Mouse (Mus musculus) kidney, embryonic 15.5 days (tissue): ENCODE data around the gene Cers2. TPM values are rescaled to one million over a fixed set of nuclear protein-coding genes. Genes with fewer than 3 reads are reported as not detected.
A peak's percentile ranks its signal among the peaks of the same experiment; 100 is the strongest.

Source experiments
- ATAC-seq: fragments of 200-750 bp; cut with Nextera tagmentation; replicated peaks from 2 replicates; pipeline ENCODE4 v1.8.0; 2017; ENCODE audit warnings: moderate TSS enrichment; ENCODE audit not compliant: low FRiP score
- H3K27ac ChIP-seq: fragments of 300-500 bp; sonication (generic); 2 replicates; pipeline ENCODE4 v1.5.1; 2015; ENCODE audit warnings: mild to moderate bottlenecking, inconsistent platforms
- H3K27me3 ChIP-seq: fragments of 300-500 bp; sonication (generic); 2 replicates; pipeline ENCODE4 v1.6.1; 2015; ENCODE audit warnings: inconsistent platforms
- H3K36me3 ChIP-seq: fragments of 300-500 bp; sonication (generic); 2 replicates; pipeline ENCODE4 v1.6.1; 2015; ENCODE audit warnings: inconsistent platforms
- H3K4me1 ChIP-seq: fragments of 300-500 bp; sonication (generic); 2 replicates; pipeline ENCODE4 v1.6.1; 2015; ENCODE audit warnings: inconsistent platforms
- H3K4me2 ChIP-seq: fragments of 300-500 bp; sonication (generic); 2 replicates; pipeline ENCODE4 v1.6.1; 2015; ENCODE audit warnings: moderate library complexity, mild to moderate bottlenecking, inconsistent platforms
- H3K4me3 ChIP-seq: fragments of 300-500 bp; sonication (generic); replicated peaks from 2 replicates; pipeline ENCODE4 v1.5.1; 2015; ENCODE audit warnings: mild to moderate bottlenecking, inconsistent platforms
- H3K9ac ChIP-seq: fragments of 300-500 bp; sonication (generic); 2 replicates; pipeline ENCODE4 v1.6.1; 2015; ENCODE audit warnings: mild to moderate bottlenecking, inconsistent platforms
- H3K9me3 ChIP-seq: fragments of 300-500 bp; sonication (generic); replicated peaks from 2 replicates; pipeline ENCODE4 v1.6.1; 2016; ENCODE audit warnings: inconsistent platforms
- whole genome bisulfite sequencing: fragments of 180-500 bp; shearing (Covaris S2); methylation state at CpG from one replicate; pipeline ENCODE4 v1.1.7; 2015; ENCODE audit warnings: mixed read lengths; 5-methylcytosine and 5-hydroxymethylcytosine counted together
- polyA plus RNA-seq: library from polyadenylated mRNA; unstranded; fragments of >200 nt; fragmentation: Nextera tagmentation; extraction: Ambion mirVana; gene quantifications from 2 replicates; pipeline ENCODE4 v1.2.1, GENCODE M21; 2015

The Cers2 gene
- polyA plus RNA-seq, 1 experiment from 2014 or later = 181 TPM

DNA sequence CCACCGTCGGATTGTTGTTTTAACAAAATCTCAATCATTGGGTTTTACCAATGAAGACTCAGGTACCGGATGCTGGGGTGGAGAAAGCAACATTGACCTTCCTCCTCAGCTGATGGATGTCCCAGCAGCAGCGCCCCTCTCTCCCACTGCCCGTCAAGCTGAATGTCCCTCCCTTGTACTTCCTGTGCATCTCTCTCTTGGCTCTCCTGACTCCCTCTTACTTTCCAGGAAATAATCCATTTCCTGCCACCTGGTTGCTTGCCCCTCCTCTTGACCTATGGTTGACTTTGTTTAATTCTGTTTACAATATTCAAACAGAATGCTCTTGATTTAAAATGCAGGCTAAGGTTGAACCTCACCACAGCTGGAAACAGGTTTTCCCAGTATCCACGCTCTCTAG, 24.4 kb upstream of the Cers2 start:
- Histone ChIP-seq H3K4me3 (no peak overlapping the region), H3K36me3 (peaks cover 72% of the 10 kb centered on the region)

DNA sequence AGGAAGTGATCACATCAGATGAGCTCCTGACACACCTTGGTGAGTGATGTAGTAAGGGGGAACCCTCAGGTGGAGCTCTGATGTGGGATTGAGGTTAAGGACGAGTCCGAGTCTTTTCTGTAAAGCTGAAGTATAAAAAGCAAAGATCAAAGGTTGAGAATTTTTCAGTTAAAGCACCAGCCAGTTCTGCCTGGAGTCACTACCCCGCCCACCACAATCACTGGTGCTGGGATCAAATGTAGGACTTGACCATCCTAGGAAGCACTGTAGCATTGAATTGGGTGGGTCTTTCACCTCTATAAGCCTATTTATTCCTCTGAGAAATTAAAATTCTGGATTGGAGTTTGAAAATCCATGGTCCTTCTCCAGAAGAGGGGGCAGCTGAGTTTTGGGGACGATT, 23.6 kb upstream of the Cers2 start:
- Histone ChIP-seq H3K4me3 (no peak overlapping the region), H3K36me3 (peaks cover 75% of the 10 kb centered on the region), H3K9ac (no peak overlapping the region), H3K27ac (no peak overlapping the region), H3K27me3 (no peaks in the 10 kb centered on the region), H3K9me3 (no peaks in the 10 kb centered on the region), H3K4me1 (peaks cover 13% of the 10 kb centered on the region), H3K4me2 (no peak overlapping the region)
- no peak for ATAC-seq
- WGBS = 79% methylated on average over 4 of the region's 4 CpGs

More for the DNA sequence above, 24.4 kb upstream of the Cers2 start:
- 66% methylated on average over 6 of the region's 6 CpGs for WGBS
- Histone ChIP-seq H3K27ac (no peak overlapping the region), H3K4me1 (peaks cover 17% of the 10 kb centered on the region), H3K9ac (no peak overlapping the region), H3K27me3 (no peaks in the 10 kb centered on the region), H3K9me3 (no peaks in the 10 kb centered on the region), H3K4me2 (no peak overlapping the region)
- ATAC-seq = no peak

DNA sequence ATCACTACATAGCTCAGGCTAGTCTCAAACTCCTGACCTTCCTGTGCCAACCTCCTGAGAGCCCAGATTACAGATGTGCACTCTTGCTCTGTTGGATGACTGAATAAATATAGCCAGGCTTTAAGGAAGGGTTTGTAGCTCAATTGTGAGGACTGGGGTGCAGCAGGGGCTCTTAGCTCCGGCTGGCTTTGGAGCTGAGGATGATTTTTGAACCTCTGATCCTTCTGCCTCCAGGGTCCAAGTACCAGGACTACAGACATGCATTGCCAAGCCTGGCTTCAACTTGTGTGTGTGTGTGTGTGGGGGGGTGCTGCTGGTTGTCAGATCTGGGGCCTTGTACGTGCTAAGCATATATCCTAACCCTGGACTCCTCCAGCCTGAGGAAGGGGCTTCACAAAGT, 21.7 kb upstream of the Cers2 start:
- Histone ChIP-seq H3K4me2 (no peak overlapping the region), H3K4me1 (peaks cover 16% of the 10 kb centered on the region; the same call in 1 of the 2 replicates), H3K9me3 (no peaks in the 10 kb centered on the region), H3K4me3 (no peak overlapping the region), H3K27me3 (no peaks in the 10 kb centered on the region), H3K9ac (no peak overlapping the region), H3K27ac (no peak overlapping the region), H3K36me3 (peaks cover 83% of the 10 kb centered on the region)
- no peak for ATAC-seq
- WGBS = 87% methylated on average over 2 of the region's 2 CpGs

DNA sequence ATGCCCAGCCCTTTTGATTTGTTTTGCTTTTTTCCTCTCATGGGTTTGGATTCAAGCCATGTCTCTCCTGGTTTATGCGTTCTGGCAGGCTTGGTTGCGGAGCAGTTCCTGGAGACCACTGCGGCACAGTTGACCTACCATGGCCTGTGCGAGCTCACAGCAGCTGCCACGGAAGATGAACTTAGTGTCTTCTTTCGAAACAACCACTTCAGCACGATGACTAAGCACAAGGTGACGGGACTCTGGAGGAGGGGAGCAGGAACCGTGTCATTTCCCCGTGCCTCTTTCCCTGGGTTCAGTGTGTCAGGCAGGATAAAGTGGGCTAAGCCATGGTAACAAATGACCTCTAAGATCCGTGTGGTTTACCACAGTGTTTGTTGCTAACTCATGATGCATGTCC, 21.1 kb upstream of the Cers2 start:
- no peak overlapping the region for H3K27ac ChIP-seq
- no peak overlapping the region for H3K9ac ChIP-seq
- no peaks in the 10 kb centered on the region for H3K27me3 ChIP-seq
- H3K4me2 ChIP-seq = no peak overlapping the region
- H3K4me3 ChIP-seq = no peak overlapping the region
- peaks cover 77% of the 10 kb centered on the region for H3K36me3 ChIP-seq
- no peaks in the 10 kb centered on the region for H3K9me3 ChIP-seq
- peaks cover 16% of the 10 kb centered on the region; the same call in 1 of the 2 replicates for H3K4me1 ChIP-seq
- 44% methylated on average over 11 of the region's 11 CpGs for WGBS
- no peak for ATAC-seq

DNA sequence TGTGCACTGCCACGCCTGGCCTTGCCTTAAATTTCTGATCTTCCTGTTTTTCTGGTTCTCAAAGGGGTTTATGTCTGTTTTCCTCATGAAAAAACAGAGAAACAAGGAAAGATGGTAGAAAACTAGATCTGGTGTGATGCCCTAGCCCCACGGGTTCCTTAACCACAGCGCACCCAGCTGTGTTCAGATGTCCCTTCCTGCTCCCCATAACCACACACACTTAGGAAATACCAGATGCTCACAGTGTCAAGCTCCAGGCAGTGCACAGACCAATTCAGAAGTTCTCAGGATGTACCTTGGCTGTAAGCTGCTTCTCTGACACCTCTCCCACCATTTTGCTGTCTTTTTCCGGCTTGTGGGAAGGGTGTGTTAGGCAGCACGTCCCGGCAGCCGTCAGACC, 20.3 kb upstream of the Cers2 start:
- Histone ChIP-seq H3K4me1 (peaks cover 16% of the 10 kb centered on the region; the same call in 1 of the 2 replicates), H3K27me3 (no peaks in the 10 kb centered on the region), H3K36me3 (peaks cover 70% of the 10 kb centered on the region), H3K4me2 (no peak overlapping the region), H3K9ac (no peak overlapping the region), H3K4me3 (no peak overlapping the region), H3K27ac (no peak overlapping the region), H3K9me3 (no peaks in the 10 kb centered on the region)
- no peak for ATAC-seq
- 90% methylated on average over 7 of the region's 7 CpGs for WGBS

DNA sequence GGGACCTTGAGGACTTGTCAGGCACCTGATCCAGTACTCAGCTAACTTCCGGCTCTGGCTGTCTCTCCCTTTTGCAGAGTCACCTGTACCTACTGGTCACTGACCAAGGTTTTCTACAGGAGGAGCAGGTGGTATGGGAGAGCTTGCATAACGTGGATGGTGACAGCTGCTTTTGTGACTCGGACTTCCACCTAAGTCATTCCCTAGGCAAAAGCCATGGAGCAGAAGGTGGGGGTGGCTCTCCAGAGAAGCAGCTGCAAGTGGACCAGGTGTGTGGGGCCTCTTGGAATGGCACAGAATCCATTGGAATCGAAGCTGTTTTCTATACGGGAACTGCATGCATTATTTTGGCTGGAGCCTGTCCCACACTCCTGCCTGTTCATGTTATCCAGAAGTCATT, 19.9 kb upstream of the Cers2 start:
- Histone ChIP-seq H3K27me3 (no peaks in the 10 kb centered on the region), H3K9me3 (no peaks in the 10 kb centered on the region), H3K9ac (no peak overlapping the region), H3K4me1 (peaks cover 17% of the 10 kb centered on the region; the same call in 1 of the 2 replicates), H3K4me3 (no peak overlapping the region), H3K27ac (no peak overlapping the region), H3K4me2 (no peak overlapping the region), H3K36me3 (peaks cover 66% of the 10 kb centered on the region)
- WGBS = 85% methylated on average over 5 of the region's 5 CpGs
- no peak for ATAC-seq

DNA sequence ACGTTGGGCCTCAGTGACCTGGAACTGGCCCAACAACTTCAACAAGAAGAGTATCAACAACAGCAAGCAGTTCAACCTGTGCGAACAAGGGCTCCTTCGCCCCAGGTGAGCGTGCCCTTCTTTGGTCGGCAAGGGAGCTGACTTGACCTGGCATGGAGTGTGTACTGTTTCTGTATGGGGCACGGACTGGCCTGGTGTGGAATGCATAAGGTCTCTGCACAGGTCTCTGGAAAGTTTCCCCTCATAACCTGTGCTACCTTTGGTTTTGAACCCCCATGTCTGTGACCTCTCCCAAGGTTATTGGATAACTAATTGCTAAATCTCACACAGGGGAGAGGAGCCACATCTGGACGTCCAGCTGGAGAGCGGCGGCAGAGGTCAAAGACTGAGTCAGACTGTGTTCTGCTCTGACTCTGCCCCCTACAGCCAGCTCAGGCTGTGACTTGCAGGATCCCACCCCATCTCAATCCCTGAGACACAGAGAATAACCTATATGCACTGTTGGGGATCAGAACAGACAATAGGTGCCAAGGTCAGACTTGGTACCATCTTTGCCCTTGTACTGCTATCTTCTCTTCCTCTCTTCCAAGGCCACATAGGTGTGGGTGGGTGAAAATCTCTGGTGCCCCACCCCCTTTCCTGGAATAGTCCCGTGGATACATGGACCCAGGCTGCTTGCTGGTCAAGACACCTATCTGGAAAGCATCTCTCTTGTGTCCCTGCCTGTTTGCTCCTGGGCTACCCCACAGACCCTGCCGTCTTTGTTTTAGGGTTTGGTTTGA, 19.1 kb upstream of the Cers2 start:
- 74% methylated on average over 11 of the region's 11 CpGs for WGBS
- H3K9ac ChIP-seq = no peak overlapping the region
- H3K9me3 ChIP-seq = no peaks in the 10 kb centered on the region
- ATAC-seq = peak; percentile 30
- H3K4me2 ChIP-seq = no peak overlapping the region
- H3K36me3 ChIP-seq = peaks cover 60% of the 10 kb centered on the region
- peaks cover 15% of the 10 kb centered on the region; the same call in 1 of the 2 replicates for H3K4me1 ChIP-seq
- no peak overlapping the region for H3K4me3 ChIP-seq
- H3K27ac ChIP-seq = peak overlapping the region; percentile 61
- no peaks in the 10 kb centered on the region for H3K27me3 ChIP-seq

DNA sequence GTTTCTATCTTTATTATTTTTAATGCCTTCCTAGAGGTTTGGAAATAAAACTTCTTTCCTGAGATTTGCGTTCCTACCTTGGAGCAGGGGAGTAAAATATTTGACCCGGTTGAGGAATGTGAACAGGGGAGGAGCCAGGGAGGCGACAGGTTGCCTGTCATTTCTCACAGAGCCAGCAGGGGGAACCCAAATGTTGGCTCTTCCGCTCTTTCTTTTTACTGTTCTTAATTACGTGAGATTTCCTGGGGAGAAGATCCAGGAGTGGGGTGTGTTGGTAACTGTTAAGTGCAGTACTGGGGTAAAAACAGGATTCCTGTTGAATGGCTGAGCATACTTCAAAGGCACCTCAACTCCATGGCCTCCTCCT, 18.5 kb upstream of the Cers2 start:
- H3K4me1 ChIP-seq = peaks cover 15% of the 10 kb centered on the region; the same call in 1 of the 2 replicates
- H3K36me3 ChIP-seq = peaks cover 54% of the 10 kb centered on the region
- H3K27ac ChIP-seq = peak overlapping the region; percentile 61
- no peak overlapping the region for H3K4me3 ChIP-seq
- 11% methylated on average over 5 of the region's 5 CpGs for WGBS
- ATAC-seq = peak; percentile 34; the same call in 1 of the 2 replicates
- no peak overlapping the region for H3K9ac ChIP-seq
- H3K27me3 ChIP-seq = no peaks in the 10 kb centered on the region
- no peaks in the 10 kb centered on the region for H3K9me3 ChIP-seq
- H3K4me2 ChIP-seq = no peak overlapping the region

DNA sequence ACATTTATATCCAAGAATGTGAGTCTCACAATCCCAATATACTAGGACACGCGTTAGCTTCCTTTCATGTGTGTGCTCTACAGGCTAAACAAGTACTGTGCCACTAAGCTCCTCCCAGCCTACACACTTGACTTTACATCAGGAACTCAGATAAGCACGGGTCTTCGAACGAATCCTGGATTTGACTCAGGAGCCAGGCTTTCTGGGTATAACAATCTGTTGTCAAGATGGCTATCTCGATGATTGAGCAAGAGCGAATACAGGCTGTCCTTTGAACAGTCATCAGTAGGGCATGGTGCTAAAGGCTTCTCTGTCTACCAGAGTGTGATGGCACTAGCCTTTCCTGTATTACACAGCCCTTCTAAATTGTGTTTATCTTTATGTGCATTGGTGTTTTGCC, 16.6 kb upstream of the Cers2 start:
- Histone ChIP-seq H3K4me2 (no peak overlapping the region), H3K9me3 (no peaks in the 10 kb centered on the region), H3K27ac (no peak overlapping the region), H3K27me3 (no peaks in the 10 kb centered on the region), H3K9ac (no peak overlapping the region), H3K4me1 (peaks cover 15% of the 10 kb centered on the region; the same call in 1 of the 2 replicates), H3K4me3 (no peak overlapping the region), H3K36me3 (peaks cover 37% of the 10 kb centered on the region)
- WGBS = 85% methylated on average over 7 of the region's 7 CpGs
- ATAC-seq = no peak

DNA sequence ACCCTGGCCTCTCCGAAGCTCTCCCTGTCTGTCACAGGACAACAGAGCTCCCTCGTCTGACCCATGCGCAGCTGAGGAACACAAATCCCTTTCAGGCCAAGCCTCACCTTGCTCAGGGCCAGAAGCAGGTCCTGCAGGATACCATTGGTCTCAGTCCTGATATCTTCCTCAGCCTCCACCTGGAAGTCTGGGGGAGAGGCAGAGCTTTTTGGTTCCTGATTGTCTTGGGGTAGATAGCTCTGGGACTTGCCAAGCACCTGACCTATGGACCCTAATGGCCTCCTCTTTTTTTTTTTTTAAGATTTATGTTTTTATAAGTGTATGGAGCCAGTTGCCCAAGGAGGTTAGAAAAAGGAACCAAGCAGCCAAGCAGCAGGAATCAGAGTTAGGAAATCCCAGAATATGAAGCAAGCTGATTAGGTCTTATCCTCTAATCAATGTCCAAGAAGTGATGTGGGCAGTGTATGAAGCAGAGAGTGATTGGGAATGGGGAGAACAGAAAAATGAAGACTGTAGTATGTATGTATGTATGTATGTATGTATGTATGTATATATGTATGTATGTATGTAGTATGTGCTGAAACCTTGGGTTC, 13.3 kb upstream of the Cers2 start:
- WGBS = 85% methylated on average over 3 of the region's 3 CpGs
- no peak for ATAC-seq
- H3K36me3 ChIP-seq = peaks cover 13% of the 10 kb centered on the region; the same call in 1 of the 2 replicates
- no peak overlapping the region for H3K4me3 ChIP-seq
- no peak overlapping the region for H3K9ac ChIP-seq
- no peaks in the 10 kb centered on the region for H3K27me3 ChIP-seq
- peaks cover 7% of the 10 kb centered on the region; the same call in 1 of the 2 replicates for H3K4me1 ChIP-seq
- H3K9me3 ChIP-seq = no peaks in the 10 kb centered on the region
- H3K4me2 ChIP-seq = no peak overlapping the region
- H3K27ac ChIP-seq = no peak overlapping the region

DNA sequence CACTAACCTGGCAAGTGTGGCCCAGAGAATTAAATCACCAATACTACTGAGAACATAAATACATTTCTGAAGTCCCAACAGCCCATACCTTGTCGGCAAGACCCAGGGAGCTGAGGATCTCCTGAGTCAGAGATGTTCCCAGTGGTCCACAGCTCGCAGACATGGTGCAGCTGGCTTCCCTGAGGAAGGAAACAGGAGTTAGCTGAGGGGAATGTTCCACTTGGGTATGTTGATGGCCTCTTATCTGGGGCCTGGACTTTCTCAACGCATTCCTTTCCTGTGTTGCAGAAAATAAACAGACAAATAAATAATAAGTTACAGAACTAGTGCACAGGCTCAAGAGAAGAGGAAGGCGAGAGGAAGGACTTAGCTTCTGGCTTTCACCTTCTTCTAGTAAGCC, 8.3 kb upstream of the Cers2 start:
- 0 out of 2 replicates have a peak overlapping the region, but pooled peaks have one; percentile 2 for H3K4me3 ChIP-seq
- no peak for ATAC-seq
- H3K9ac ChIP-seq = no peak overlapping the region
- peaks cover 9% of the 10 kb centered on the region for H3K4me1 ChIP-seq
- 82% methylated on average over 4 of the region's 4 CpGs for WGBS
- H3K36me3 ChIP-seq = no peaks in the 10 kb centered on the region
- H3K27ac ChIP-seq = peak overlapping the region; percentile 73; the same call in 1 of the 2 replicates
- H3K9me3 ChIP-seq = no peaks in the 10 kb centered on the region
- H3K4me2 ChIP-seq = peak overlapping the region; percentile 16; the same call in 1 of the 2 replicates
- H3K27me3 ChIP-seq = no peaks in the 10 kb centered on the region

DNA sequence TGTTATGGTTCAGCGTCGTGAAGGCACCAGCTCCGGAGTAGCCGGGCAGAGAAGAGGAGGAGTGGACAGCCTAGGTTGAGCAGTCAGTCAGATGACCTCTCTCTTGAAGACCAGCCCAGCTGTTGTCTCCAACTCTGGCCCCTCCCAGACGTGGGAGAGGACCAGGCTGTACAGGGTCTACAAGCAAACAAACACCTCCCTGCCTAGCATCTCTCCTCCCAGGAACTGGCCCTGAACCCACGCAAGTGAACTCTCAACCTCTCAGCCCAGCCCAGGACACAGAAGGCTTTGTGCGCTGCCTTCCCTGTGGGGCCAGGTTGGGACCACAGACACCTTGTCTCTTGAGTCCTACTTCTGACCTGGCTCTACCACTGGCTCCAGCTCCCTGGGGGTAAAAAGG, 7.5 kb upstream of the Cers2 start, which contains the start of gene Anxa9:
Gene Anxa9 (minus strand): TSS at position 77 of the 400 bp plus-strand sequence.
- peaks cover 9% of the 10 kb centered on the region for H3K4me1 ChIP-seq
- H3K4me3 ChIP-seq = peak within 1 kb of the TSS; percentile 2; the same call in 1 of the 2 replicates
- H3K9ac ChIP-seq = no peak within 1 kb of the TSS
- 55% methylated on average over 7 of the region's 7 CpGs for WGBS
- H3K27ac ChIP-seq = peak within 1 kb of the TSS; percentile 84
- H3K4me2 ChIP-seq = peak within 1 kb of the TSS; percentile 16; the same call in 1 of the 2 replicates
- no peaks in the 10 kb centered on the region for H3K9me3 ChIP-seq
- H3K36me3 ChIP-seq = no peaks in the 10 kb centered on the region
- ATAC-seq = peak; percentile 73
- no peaks in the 10 kb centered on the region for H3K27me3 ChIP-seq
